Mouse (Mus musculus): Measurements from ENCODE around the gene Olfr898. TPM values are rescaled to one million over a fixed set of nuclear protein-coding genes. Genes with fewer than 3 reads are reported as not detected.

Olfr898 gene
- not detected in 2 replicates for polyA plus RNA-seq (2012)

GRCm38 (mm10) chr9:38348111-38348510 is at the start of gene Olfr898:
Olfr898 (plus strand) TSS chr9:38348411.
- no peaks in the 10 kb centered on the region; the same call in 1 of the 2 replicates for H3K9me3 ChIP-seq (ENCODE audit: control insufficient read depth, low read length)
- H3K4me1 ChIP-seq (ENCODE audit: control insufficient read depth) = no peaks in the 10 kb centered on the region
- H3K4me3 ChIP-seq (replicated peaks) = no peak within 1 kb of the TSS
- H3K36me3 ChIP-seq (ENCODE audit: control insufficient read depth) = no peaks in the 10 kb centered on the region
- no peaks in the 10 kb centered on the region for H3K27me3 ChIP-seq (ENCODE audit: control insufficient read depth)
- no peak for TF ChIP-seq GATA1 (IDR thresholded peaks at IDR 0.05; ENCODE audit: low read length)
- no peak for TF ChIP-seq TAL1 (IDR thresholded peaks at IDR 0.05; ENCODE audit: low read length)

DNA sequence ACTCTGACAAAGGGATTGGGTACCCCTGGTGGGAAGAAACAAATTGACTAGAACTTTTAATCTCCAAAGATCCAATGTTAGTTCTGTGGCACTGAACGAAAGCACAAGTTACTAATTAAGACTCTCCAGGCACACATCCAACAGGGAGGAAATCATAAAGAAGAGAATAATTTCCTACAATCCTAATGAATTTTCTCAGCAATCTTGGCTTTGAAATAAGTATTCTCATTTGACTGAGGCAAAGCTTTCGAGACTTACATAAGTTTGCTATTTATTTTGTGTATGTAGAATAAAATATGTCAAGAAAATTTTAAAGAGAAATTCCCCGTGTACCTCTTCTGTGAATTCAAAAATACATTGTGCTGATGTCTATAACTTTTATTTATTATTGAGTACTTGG is 19.5 kb upstream of the Olfr898 start, which contains the start of gene Olfr25:
TSS of gene Olfr25 (plus strand) at position 301 of the 400 bp plus-strand sequence.
- Histone ChIP-seq H3K27me3 (ENCODE audit: control insufficient read depth) (no peaks in the 10 kb centered on the region), H3K9me3 (ENCODE audit: control insufficient read depth, low read length) (no peaks in the 10 kb centered on the region), H3K4me1 (ENCODE audit: control insufficient read depth) (no peaks in the 10 kb centered on the region), H3K36me3 (ENCODE audit: control insufficient read depth) (no peaks in the 10 kb centered on the region), H3K4me3 (replicated peaks) (no peak within 1 kb of the TSS)
- TF ChIP-seq GATA1 (IDR thresholded peaks at IDR 0.05; ENCODE audit: low read length) (no peak), TAL1 (IDR thresholded peaks at IDR 0.05; ENCODE audit: low read length) (no peak)

DNA sequence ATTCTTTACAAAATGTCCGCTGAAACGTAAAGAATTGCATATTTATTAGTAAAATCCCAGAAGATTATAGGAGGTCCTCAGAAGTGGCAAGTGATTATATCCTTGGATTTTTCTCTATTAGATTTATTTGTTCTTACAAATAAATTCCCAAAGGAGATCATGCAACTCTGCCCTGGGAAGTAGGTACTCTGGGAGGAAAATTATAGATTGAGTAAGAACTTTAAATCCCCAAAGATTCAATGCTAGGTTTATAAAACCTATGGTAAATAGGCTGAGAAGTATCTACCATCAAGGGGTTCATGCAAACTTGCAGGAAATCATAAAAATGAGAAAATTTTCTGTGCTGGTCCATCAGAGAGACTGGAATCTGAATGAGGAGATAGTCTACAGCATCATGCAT is 18.4 kb downstream of the Olfr898 start, which contains the start of gene Olfr250:
TSS of gene Olfr250 (plus strand) at position 301 of the 400 bp plus-strand sequence.
- H3K4me3 ChIP-seq (replicated peaks) = no peak within 1 kb of the TSS
- no peaks in the 10 kb centered on the region for H3K36me3 ChIP-seq (ENCODE audit: control insufficient read depth)
- H3K4me1 ChIP-seq (ENCODE audit: control insufficient read depth) = no peaks in the 10 kb centered on the region
- no peak for TF ChIP-seq GATA1 (IDR thresholded peaks at IDR 0.05; ENCODE audit: low read length)
- TF ChIP-seq TAL1 (IDR thresholded peaks at IDR 0.05; ENCODE audit: low read length) = no peak
- H3K27me3 ChIP-seq (ENCODE audit: control insufficient read depth) = no peaks in the 10 kb centered on the region
- no peaks in the 10 kb centered on the region for H3K9me3 ChIP-seq (ENCODE audit: control insufficient read depth, low read length)

GRCm38 (mm10) chr9:38376786-38377185 is 28.6 kb downstream of the Olfr898 start, which contains the start of gene Olfr251:
Olfr251 (plus strand) TSS chr9:38377086.
- Histone ChIP-seq H3K4me3 (replicated peaks) (no peak within 1 kb of the TSS), H3K27me3 (ENCODE audit: control insufficient read depth) (no peaks in the 10 kb centered on the region), H3K9me3 (ENCODE audit: control insufficient read depth, low read length) (no peaks in the 10 kb centered on the region), H3K4me1 (ENCODE audit: control insufficient read depth) (no peaks in the 10 kb centered on the region), H3K36me3 (ENCODE audit: control insufficient read depth) (no peaks in the 10 kb centered on the region)
- TF ChIP-seq GATA1 (IDR thresholded peaks at IDR 0.05; ENCODE audit: low read length) (no peak), TAL1 (IDR thresholded peaks at IDR 0.05; ENCODE audit: low read length) (no peak)

DNA sequence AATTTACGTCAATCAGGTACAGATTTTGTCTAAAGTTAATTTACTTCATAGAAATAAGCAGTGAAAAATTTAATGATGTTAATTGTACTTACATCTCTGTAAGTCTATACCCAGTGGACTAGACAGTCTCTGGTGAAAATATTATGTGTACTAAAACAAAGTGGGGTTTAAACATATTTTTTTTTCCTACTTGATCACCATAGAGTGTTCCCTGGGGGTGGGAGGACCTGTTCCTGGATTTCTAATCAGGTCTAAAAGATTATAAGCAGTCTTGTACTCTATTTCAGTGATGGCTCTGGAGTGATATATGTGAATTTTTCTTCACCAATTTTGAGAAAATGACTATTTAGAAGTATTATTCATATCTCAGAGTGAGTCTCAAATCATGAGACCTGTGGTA is 53.2 kb downstream of the Olfr898 start, which contains the start of gene Olfr147:
TSS of gene Olfr147 (plus strand) at position 301 of the 400 bp plus-strand sequence.
- Histone ChIP-seq H3K4me1 (ENCODE audit: control insufficient read depth) (no peaks in the 10 kb centered on the region), H3K36me3 (ENCODE audit: control insufficient read depth) (no peaks in the 10 kb centered on the region), H3K9me3 (ENCODE audit: control insufficient read depth, low read length) (no peaks in the 10 kb centered on the region), H3K4me3 (replicated peaks) (no peak within 1 kb of the TSS), H3K27me3 (ENCODE audit: control insufficient read depth) (no peaks in the 10 kb centered on the region)
- no peak for TF ChIP-seq TAL1 (IDR thresholded peaks at IDR 0.05; ENCODE audit: low read length)
- no peak for TF ChIP-seq GATA1 (IDR thresholded peaks at IDR 0.05; ENCODE audit: low read length)

Other genes starting within 250 kb of the Olfr898 start
- not detected in 2 replicates for gene Olfr888, start 240.3 kb upstream of the Olfr898 start, polyA plus RNA-seq (2012)
- not detected in 2 replicates for gene Olfr889, start 233.2 kb upstream of the Olfr898 start, polyA plus RNA-seq (2012)
- not detected in 2 replicates for gene Olfr890, start 205.9 kb upstream of the Olfr898 start, polyA plus RNA-seq (2012)
- not detected in 2 replicates for gene Olfr891, start 167.6 kb upstream of the Olfr898 start, polyA plus RNA-seq (2012)
- not detected in 2 replicates for gene Olfr893, start 140.0 kb upstream of the Olfr898 start, polyA plus RNA-seq (2012)
- not detected in 2 replicates for gene Olfr894, start 130.4 kb upstream of the Olfr898 start, polyA plus RNA-seq (2012)
- not detected in 2 replicates for gene Olfr143, start 95.6 kb upstream of the Olfr898 start, polyA plus RNA-seq (2012)
- gene Olfr895, start 80.6 kb upstream of the Olfr898 start, polyA plus RNA-seq (2012) = not detected in 2 replicates
- gene Olfr896-ps1, start 57.3 kb upstream of the Olfr898 start, polyA plus RNA-seq (2012) = not detected in 2 replicates
- not detected in 2 replicates for gene Olfr25, start 19.4 kb upstream of the Olfr898 start, polyA plus RNA-seq (2012)
- gene Olfr250, start 18.5 kb downstream of the Olfr898 start, polyA plus RNA-seq (2012) = not detected in 2 replicates
- not detected in 2 replicates for gene Olfr251, start 28.7 kb downstream of the Olfr898 start, polyA plus RNA-seq (2012)
- not detected in 2 replicates for gene Olfr147, start 53.3 kb downstream of the Olfr898 start, polyA plus RNA-seq (2012)
- gene Olfr901, start 81.0 kb downstream of the Olfr898 start, polyA plus RNA-seq (2012) = not detected in 2 replicates
- gene Olfr902, start 99.2 kb downstream of the Olfr898 start, polyA plus RNA-seq (2012) = not detected in 2 replicates
- not detected in 2 replicates for gene Olfr904, start 114.7 kb downstream of the Olfr898 start, polyA plus RNA-seq (2012)
- gene Olfr905, start 122.7 kb downstream of the Olfr898 start, polyA plus RNA-seq (2012) = not detected in 2 replicates
- 0.01 TPM in 1 of 2 replicates, not detected in the other for gene Olfr906, start 138.7 kb downstream of the Olfr898 start, polyA plus RNA-seq (2012)
- not detected in 2 replicates for gene Olfr907, start 147.4 kb downstream of the Olfr898 start, polyA plus RNA-seq (2012)
- gene Olfr911-ps1, start 173.2 kb downstream of the Olfr898 start, polyA plus RNA-seq (2012) = not detected in 2 replicates
- gene Olfr910, start 189.4 kb downstream of the Olfr898 start, polyA plus RNA-seq (2012) = not detected in 2 replicates
- gene Olfr912, start 231.8 kb downstream of the Olfr898 start, polyA plus RNA-seq (2012) = 0.01 TPM in 1 of 2 replicates, not detected in the other
- gene Olfr913, start 244.3 kb downstream of the Olfr898 start, polyA plus RNA-seq (2012) = not detected in 2 replicates

All from erythroblast, embryonic 14.5 days (primary cell).